Mouse (Mus musculus): ENCODE results near the gene Hist2h2ab. TPM values are rescaled to one million over a fixed set of nuclear protein-coding genes. Genes with fewer than 3 reads are reported as not detected.
"Not testable (repeated sequence)": the region's sequence is repeated elsewhere in the genome, so short reads cannot be mapped to it uniquely, and the experiment has no call there.

The Hist2h2ab gene
- total RNA-seq, 2 experiments from 2014 or later = 9.3 to 12.7 TPM

DNA sequence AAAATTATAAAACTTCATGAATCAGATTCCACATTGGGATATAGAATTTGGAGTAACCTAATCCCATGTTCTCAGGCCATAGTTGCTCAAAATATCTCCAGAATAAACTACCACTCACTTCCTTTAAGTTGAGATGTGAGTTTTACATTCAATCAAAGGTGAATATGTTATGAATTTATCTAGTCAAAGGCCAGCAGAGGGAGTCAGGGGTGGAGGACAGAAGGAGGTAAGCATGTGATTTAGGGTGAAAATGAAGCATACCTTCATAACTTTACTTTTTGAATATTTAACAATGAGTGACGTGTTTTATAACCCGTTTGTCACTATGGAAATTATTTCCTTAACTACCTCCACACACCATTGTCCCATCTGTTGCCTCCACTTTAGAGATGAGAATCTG, 15.2 kb downstream of the Hist2h2ab start:
- no peak for DNase-seq (ENCODE audit: low spot score in 2 of 2)
- no peak overlapping the region for H3K4me3 ChIP-seq
- peak overlapping the region; percentile 36; the same call in 1 of the 2 replicates for H3K27ac ChIP-seq
- peak; percentile 30; the same call in 1 of the 2 replicates for TF ChIP-seq CTCF (conservative IDR thresholded peaks at IDR 0.05)

GRCm38 (mm10) chr3:96235836-96236235, 16.2 kb downstream of the Hist2h2ab start:
- TF ChIP-seq CTCF (conservative IDR thresholded peaks at IDR 0.05) = no peak
- H3K4me3 ChIP-seq = no peak overlapping the region
- H3K27ac ChIP-seq = peak overlapping the region; percentile 36
- DNase-seq (ENCODE audit: low spot score in 2 of 2) = no peak

- no peak for DNase-seq (ENCODE audit: low spot score in 2 of 2)
- no peak overlapping the region for H3K4me3 ChIP-seq
- H3K27ac ChIP-seq = no peak overlapping the region
- no peak for TF ChIP-seq CTCF (conservative IDR thresholded peaks at IDR 0.05)
These were observed 17.2 kb downstream of the Hist2h2ab start for GRCm38 (mm10) chr3:96236834-96237334.

DNA sequence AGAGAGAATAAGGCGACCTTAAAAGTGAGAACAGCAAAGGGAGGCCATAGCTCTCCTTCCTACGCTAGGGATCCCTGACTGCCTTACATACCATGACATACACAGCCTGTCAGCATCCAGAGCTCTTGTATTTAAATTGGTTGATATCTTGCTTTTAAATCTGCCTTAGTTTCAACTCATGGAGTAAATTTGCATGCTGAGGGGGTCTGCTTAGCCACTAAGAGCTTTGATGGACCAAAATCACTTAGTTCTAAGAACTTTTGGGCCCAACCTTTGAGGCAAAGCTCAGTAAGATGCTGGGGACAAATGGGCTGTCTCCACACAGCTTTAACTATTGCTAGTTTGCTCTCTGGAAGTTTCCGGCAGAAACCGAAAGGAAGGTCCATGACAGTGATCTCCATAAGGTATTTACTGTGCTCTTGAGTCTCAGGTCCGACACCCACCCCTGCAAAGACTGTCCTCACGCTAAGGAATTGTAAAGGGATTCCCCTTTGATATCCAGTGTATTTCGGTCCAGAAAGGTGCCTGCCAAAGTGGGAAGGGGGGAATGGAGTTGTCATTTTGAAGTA, 17.8 kb downstream of the Hist2h2ab start:
- no peak overlapping the region for H3K27ac ChIP-seq
- no peak overlapping the region for H3K4me3 ChIP-seq
- DNase-seq (ENCODE audit: low spot score in 2 of 2) = no peak
- no peak for TF ChIP-seq CTCF (conservative IDR thresholded peaks at IDR 0.05)

GRCm38 (mm10) chr3:96237904-96238511, 18.3 kb downstream of the Hist2h2ab start:
- no peak for DNase-seq (ENCODE audit: low spot score in 2 of 2)
- Histone ChIP-seq H3K4me3 (peak overlapping the region; percentile 32), H3K27ac (no peak overlapping the region)
- no peak for TF ChIP-seq CTCF (conservative IDR thresholded peaks at IDR 0.05)

DNA sequence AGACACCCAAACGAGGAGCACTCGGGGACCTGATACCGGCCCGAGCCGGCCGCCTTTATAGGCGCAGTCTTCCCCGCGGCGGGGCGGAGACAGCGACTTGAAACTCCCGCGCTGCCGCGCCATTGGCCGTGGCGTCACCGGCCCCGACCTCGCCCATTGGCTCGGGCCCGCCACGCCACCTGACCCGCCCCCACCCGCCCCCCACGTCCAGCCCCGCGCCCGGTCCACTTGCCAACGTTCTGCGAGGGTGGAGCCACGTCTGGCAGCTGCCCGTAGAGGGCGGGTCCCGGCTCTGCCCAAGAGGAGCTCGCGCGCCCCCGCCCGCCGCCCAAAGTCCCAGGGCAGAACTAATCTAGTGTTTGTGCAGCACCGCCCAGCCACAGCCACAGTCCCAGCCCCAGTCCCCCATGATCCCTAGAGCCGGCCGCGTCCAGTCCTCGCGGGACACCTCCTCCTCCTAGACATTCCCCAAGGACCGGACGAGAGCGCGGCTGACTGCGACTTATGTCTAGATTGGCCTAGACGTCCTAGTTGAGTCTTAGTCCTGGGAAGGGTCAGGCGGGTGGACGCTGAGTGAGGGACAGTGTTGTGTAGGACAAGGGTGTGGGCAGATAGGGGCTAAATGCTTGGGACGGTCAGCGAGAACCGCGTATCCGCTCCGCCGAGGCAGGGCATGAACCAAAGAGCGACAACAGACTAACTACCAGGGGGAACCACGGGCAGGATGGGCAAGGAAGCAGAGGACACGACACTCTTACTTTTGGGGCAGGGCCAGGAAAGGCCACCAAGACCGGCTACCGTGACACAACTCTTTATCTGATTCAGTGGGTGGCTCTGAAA, 19.5 kb downstream of the Hist2h2ab start, which contains the start of gene Hist2h3c2:
Hist2h3c2 (minus strand) TSS at position 174 of the 840 bp plus-strand sequence.
- not testable (repeated sequence) for DNase-seq (ENCODE audit: low spot score in 2 of 2)
- Histone ChIP-seq H3K4me3 (peak within 1 kb of the TSS; percentile 62), H3K27ac (peak within 1 kb of the TSS; percentile 87)

GRCm38 (mm10) chr3:96239949-96240798, 20.5 kb downstream of the Hist2h2ab start, which contains the start of gene Hist2h2aa2:
Gene Hist2h2aa2, minus strand, starts transcription at chr3:96240276.
- peak; percentile 96 for DNase-seq (ENCODE audit: low spot score in 2 of 2)
- Histone ChIP-seq H3K27ac (peak within 1 kb of the TSS; percentile 96), H3K4me3 (peak within 1 kb of the TSS; percentile 62)

- no peak for DNase-seq (ENCODE audit: low spot score in 2 of 2)
- H3K4me3 ChIP-seq = peak overlapping the region; percentile 57
- no peak for TF ChIP-seq CTCF (conservative IDR thresholded peaks at IDR 0.05)
- peak overlapping the region; percentile 96 for H3K27ac ChIP-seq
These were observed 21.1 kb downstream of the Hist2h2ab start for GRCm38 (mm10) chr3:96240799-96241197.

DNA sequence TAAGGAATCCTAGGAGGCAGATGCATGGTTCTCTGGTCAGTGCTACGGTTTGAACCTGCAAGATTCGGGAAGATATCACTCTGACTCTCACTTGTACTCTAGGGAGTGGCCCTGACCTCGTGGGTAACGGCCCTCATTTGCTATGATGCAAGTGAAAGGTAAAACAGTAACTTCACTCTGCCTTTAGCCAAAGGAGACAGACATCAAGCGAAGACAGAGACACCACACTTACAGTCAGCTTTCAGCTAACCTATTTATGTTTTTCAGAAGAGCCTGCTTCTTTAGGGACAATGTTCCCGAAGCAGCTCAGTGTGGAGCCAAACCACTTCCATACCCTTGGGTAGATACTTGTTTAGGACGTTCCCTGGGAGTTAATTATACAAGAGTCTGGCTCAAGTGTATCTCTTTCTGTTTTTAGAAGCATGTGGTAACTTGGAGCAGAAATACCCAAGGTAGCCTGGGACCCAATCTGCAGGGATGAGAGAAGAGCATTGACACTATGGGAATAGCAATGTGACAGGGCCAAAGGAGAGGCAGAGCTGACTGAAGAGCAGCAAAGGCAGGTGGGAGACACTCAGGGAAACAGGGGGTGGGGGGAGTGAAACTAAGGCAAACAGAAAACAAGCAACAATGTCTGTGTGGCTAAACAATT, 24.4 kb downstream of the Hist2h2ab start:
- TF ChIP-seq CTCF (conservative IDR thresholded peaks at IDR 0.05) = no peak
- Histone ChIP-seq H3K27ac (peak overlapping the region; percentile 98), H3K4me3 (peak overlapping the region; percentile 84)
- no peak for DNase-seq (ENCODE audit: low spot score in 2 of 2)

DNA sequence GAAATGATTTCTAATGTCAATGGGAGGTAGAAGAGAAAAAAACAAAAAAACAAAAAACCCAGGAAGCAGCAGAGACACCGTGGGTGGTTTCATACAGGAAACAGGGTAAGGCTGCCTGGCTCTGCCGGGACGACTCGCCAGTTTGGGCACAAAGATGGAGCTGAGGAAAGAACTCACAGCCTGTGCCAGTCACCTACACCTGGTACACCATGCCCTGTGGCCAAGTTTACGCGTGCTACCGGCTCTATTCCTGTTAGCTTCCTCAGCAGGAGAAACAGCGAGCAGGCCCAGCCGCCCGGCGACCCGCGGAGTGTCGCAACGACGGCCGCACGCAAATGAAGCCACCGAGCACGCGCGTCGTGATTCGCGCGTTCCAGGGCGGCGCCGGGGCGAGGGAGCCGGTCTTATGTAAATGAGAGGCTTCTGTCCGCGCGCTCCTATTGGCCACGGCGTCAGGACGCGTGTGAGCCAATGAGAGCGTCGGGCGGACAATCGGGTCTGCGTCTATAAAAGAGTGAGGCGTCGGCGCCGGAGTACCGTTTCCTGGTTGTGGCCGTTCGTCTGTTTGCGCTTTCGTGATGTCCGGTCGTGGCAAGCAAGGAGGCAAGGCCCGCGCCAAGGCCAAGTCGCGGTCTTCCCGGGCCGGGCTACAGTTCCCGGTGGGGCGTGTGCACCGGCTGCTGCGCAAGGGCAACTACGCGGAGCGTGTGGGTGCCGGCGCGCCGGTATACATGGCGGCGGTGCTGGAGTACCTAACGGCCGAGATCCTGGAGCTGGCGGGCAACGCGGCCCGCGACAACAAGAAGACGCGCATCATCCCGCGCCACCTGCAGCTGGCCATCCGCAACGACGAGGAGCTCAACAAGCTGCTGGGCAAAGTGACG, 25.6 kb downstream of the Hist2h2ab start, which contains the start of gene Hist2h2aa1:
Hist2h2aa1 (plus strand) TSS at position 495 of the 884 bp plus-strand sequence.
- peak; percentile 84 to 87 for DNase-seq (ENCODE audit: low spot score in 2 of 2)
- peak within 1 kb of the TSS; percentile 84 for H3K4me3 ChIP-seq
- peak within 1 kb of the TSS; percentile 98 for H3K27ac ChIP-seq

- peak overlapping the region; percentile 40; the same call in 1 of the 2 replicates for H3K4me3 ChIP-seq
- DNase-seq (ENCODE audit: low spot score in 2 of 2); H3K27ac ChIP-seq: not testable (repeated sequence)
These were observed 26.4 kb downstream of the Hist2h2ab start for GRCm38 (mm10) chr3:96246018-96246417.

GRCm38 (mm10) chr3:96246427-96246856, 26.8 kb downstream of the Hist2h2ab start, which contains the start of gene Hist2h3c1:
Gene Hist2h3c1, plus strand, starts transcription at chr3:96246685.
- H3K27ac ChIP-seq; DNase-seq (ENCODE audit: low spot score in 2 of 2): not testable (repeated sequence)
- peak within 1 kb of the TSS; percentile 40; the same call in 1 of the 2 replicates for H3K4me3 ChIP-seq

Measured in layer of hippocampus, adult 2 months (tissue).